Mouse (Mus musculus): ENCODE results near the gene Phox2a. TPM values are rescaled to one million over a fixed set of nuclear protein-coding genes. Genes with fewer than 3 reads are reported as not detected.
A peak's percentile ranks its signal among the peaks of the same experiment; 100 is the strongest.

The Phox2a gene
- polyA plus RNA-seq, 1 experiment = not detected

DNA sequence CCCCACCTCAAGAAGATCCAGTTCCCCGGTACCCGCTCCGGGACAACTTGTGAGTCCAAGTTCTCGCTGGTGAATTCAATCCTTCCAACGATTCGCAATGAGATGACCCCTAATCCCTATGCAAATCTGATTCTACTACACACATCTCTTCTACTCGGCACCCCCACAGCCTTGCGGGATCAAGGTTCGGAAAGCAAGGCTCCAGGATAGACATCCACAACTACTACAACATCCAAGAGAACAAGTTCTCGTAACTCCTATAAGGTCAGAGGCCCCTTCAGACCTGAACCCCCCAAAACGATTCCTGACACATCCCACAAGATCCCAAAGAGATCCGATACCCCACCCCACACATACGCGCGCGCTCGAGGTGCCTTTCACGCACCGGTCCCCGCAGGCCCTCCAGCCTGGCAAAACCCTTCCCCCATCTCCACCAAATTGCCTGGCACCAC lies 19.1 kb downstream of the Phox2a start:
- TF ChIP-seq POLR2A (IDR thresholded peaks at IDR 0.05; ENCODE audit: low read depth, low read length) (no peak; the same call in 1 of the 2 replicates), CTCF (IDR thresholded peaks at IDR 0.05; ENCODE audit: borderline replicate concordance, insufficient read depth, low read length) (no peak)

GRCm38 (mm10) chr7:101837606-101838471 lies 19.7 kb downstream of the Phox2a start, which contains the start of gene Inppl1:
Gene Inppl1 (minus strand): TSS chr7:101838229.
- Histone ChIP-seq H3K4me1 (ENCODE audit: control insufficient read depth, insufficient read depth, low read length) (peaks cover 7% of the 10 kb centered on the region), H3K27ac (ENCODE audit: insufficient read depth, low read length) (peak within 1 kb of the TSS; percentile 90), H3K4me3 (ENCODE audit: insufficient read depth, low read length) (peak within 1 kb of the TSS; percentile 79)
- TF ChIP-seq POLR2A (IDR thresholded peaks at IDR 0.05; ENCODE audit: low read depth, low read length) = peak; percentile 67
- no peak for TF ChIP-seq CTCF (IDR thresholded peaks at IDR 0.05; ENCODE audit: borderline replicate concordance, insufficient read depth, low read length)

More for the DNA sequence above, 19.1 kb downstream of the Phox2a start:
- H3K4me1 ChIP-seq (ENCODE audit: control insufficient read depth, insufficient read depth, low read length) = peaks cover 7% of the 10 kb centered on the region
- H3K4me3 ChIP-seq (ENCODE audit: insufficient read depth, low read length) = peak overlapping the region; percentile 79
- H3K27ac ChIP-seq (ENCODE audit: insufficient read depth, low read length) = peak overlapping the region; percentile 90

DNA sequence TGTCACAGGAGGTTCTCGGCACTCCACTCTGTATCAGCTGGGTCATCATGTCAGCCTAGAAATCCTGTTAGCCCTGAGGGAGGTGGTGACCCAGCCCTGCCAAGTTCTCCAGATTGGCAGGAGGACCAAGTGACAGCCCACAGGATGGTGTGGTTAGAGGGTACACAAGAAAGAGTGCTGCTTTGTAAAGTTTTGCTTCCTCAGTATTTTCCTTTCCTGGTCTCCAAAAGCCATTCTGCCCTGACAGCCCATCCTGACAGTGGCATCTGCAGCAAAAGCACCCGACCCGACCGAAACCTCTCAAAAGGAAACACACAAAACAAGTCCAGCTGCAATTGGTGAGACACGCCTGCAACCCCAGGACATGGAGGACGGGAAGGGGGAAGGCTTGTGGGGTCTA lies 26.1 kb downstream of the Phox2a start:
- no peak overlapping the region for H3K4me3 ChIP-seq (ENCODE audit: insufficient read depth, low read length)
- TF ChIP-seq CTCF (IDR thresholded peaks at IDR 0.05; ENCODE audit: borderline replicate concordance, insufficient read depth, low read length) (no peak), POLR2A (IDR thresholded peaks at IDR 0.05; ENCODE audit: low read depth, low read length) (no peak)
- no peaks in the 10 kb centered on the region for H3K4me1 ChIP-seq (ENCODE audit: control insufficient read depth, insufficient read depth, low read length)

GRCm38 (mm10) chr7:101847934-101848333 lies 29.8 kb downstream of the Phox2a start:
- no peak for TF ChIP-seq CTCF (IDR thresholded peaks at IDR 0.05; ENCODE audit: borderline replicate concordance, insufficient read depth, low read length)
- TF ChIP-seq POLR2A (IDR thresholded peaks at IDR 0.05; ENCODE audit: low read depth, low read length) = no peak

More for the DNA sequence above, 26.1 kb downstream of the Phox2a start:
- no peak overlapping the region for H3K27ac ChIP-seq (ENCODE audit: insufficient read depth, low read length)

DNA sequence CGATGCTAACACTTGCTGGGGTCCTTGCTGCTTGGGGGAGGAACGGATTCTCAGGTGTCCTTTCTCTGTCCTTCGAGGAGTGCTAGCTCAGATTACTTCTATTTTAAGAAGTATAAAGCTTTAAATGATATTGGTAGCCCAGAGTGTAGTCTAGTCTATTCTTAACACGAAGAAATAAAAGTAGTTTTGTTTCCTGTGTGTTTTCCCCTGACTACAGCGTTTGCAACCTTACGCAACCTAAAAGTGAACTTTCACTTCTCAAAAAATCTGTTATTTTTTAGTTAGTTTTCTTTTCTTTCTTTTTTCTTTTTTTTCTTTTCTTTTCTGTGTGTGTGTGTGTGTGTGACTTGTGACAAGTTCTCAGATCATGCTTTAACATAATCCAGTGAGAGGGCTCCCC lies 33.6 kb downstream of the Phox2a start:
- H3K4me1 ChIP-seq (ENCODE audit: control insufficient read depth, insufficient read depth, low read length) = 0 out of 2 replicates have a peak, but pooled peaks cover 5% of the 10 kb centered on the region
- no peak overlapping the region for H3K27ac ChIP-seq (ENCODE audit: insufficient read depth, low read length)
- H3K4me3 ChIP-seq (ENCODE audit: insufficient read depth, low read length) = no peak overlapping the region
- TF ChIP-seq POLR2A (IDR thresholded peaks at IDR 0.05; ENCODE audit: low read depth, low read length) (no peak), CTCF (IDR thresholded peaks at IDR 0.05; ENCODE audit: borderline replicate concordance, insufficient read depth, low read length) (no peak)

More at GRCm38 (mm10) chr7:101847934-101848333, 29.8 kb downstream of the Phox2a start:
- no peak overlapping the region for H3K4me3 ChIP-seq (ENCODE audit: insufficient read depth, low read length)
- no peak overlapping the region for H3K27ac ChIP-seq (ENCODE audit: insufficient read depth, low read length)
- H3K4me1 ChIP-seq (ENCODE audit: control insufficient read depth, insufficient read depth, low read length) = no peaks in the 10 kb centered on the region

DNA sequence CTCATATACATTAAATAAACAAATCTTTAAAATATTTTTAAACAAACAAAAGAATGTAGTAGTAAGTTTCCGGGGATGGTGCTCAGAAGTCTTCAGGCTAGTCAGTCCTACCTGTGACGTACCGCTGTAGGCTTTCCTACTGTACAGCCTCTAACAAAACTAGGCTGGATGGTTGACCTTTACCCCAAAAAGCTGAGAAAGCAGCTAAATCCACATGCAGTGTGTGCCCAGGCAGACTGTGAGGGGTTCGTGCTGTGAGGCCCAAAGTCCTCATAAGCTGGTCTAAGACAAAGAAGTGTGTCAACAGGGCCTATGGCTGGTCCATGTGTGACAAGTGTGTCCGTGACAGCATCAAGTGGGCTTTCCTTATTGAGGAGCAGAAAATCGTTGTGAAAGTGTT lies 34.7 kb downstream of the Phox2a start:
- Histone ChIP-seq H3K27ac (ENCODE audit: insufficient read depth, low read length) (peak overlapping the region; percentile 99; the same call in 1 of the 2 replicates), H3K4me3 (ENCODE audit: insufficient read depth, low read length) (no peak overlapping the region)

GRCm38 (mm10) chr7:101853816-101854215 lies 35.7 kb downstream of the Phox2a start:
- Histone ChIP-seq H3K27ac (ENCODE audit: insufficient read depth, low read length) (peak overlapping the region; percentile 99), H3K4me1 (ENCODE audit: control insufficient read depth, insufficient read depth, low read length) (0 out of 2 replicates have a peak, but pooled peaks cover 5% of the 10 kb centered on the region), H3K4me3 (ENCODE audit: insufficient read depth, low read length) (no peak overlapping the region)
- TF ChIP-seq POLR2A (IDR thresholded peaks at IDR 0.05; ENCODE audit: low read depth, low read length) (no peak), CTCF (IDR thresholded peaks at IDR 0.05; ENCODE audit: borderline replicate concordance, insufficient read depth, low read length) (no peak)

More for the DNA sequence above, 34.7 kb downstream of the Phox2a start:
- 0 out of 2 replicates have a peak, but pooled peaks cover 5% of the 10 kb centered on the region for H3K4me1 ChIP-seq (ENCODE audit: control insufficient read depth, insufficient read depth, low read length)
- TF ChIP-seq POLR2A (IDR thresholded peaks at IDR 0.05; ENCODE audit: low read depth, low read length) (no peak), CTCF (IDR thresholded peaks at IDR 0.05; ENCODE audit: borderline replicate concordance, insufficient read depth, low read length) (no peak)

GRCm38 (mm10) chr7:101857094-101857493 lies 39.0 kb downstream of the Phox2a start, which contains the start of gene Folr2:
Gene Folr2 (minus strand): TSS chr7:101857194.
- no peak within 1 kb of the TSS for H3K4me3 ChIP-seq (ENCODE audit: insufficient read depth, low read length)
- TF ChIP-seq POLR2A (IDR thresholded peaks at IDR 0.05; ENCODE audit: low read depth, low read length) (no peak), CTCF (IDR thresholded peaks at IDR 0.05; ENCODE audit: borderline replicate concordance, insufficient read depth, low read length) (no peak)
- 0 out of 2 replicates have a peak, but pooled peaks cover 5% of the 10 kb centered on the region for H3K4me1 ChIP-seq (ENCODE audit: control insufficient read depth, insufficient read depth, low read length)
- no peak within 1 kb of the TSS for H3K27ac ChIP-seq (ENCODE audit: insufficient read depth, low read length)

DNA sequence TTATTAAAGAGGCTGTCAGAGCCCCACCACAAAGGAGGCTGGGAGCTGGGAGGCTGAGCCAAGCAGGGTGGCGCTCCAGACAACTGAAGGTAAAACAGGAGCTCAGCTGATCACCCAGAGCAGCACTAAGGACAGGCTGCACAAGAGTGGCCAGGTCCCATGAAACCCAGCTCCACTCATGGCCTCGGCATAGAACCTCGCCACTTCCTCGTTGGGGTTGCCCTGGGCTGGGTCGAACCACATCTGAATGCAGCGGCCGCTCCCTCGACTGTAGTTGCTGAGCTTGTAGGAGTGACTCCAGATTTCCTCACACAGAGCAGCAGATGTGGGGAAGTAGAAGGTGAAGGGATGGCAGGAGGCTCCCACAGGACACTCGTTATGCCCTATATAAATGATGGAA lies 40.2 kb downstream of the Phox2a start:
- Histone ChIP-seq H3K27ac (ENCODE audit: insufficient read depth, low read length) (no peak overlapping the region), H3K4me1 (ENCODE audit: control insufficient read depth, insufficient read depth, low read length) (0 out of 2 replicates have a peak, but pooled peaks cover 5% of the 10 kb centered on the region), H3K4me3 (ENCODE audit: insufficient read depth, low read length) (no peak overlapping the region)
- TF ChIP-seq POLR2A (IDR thresholded peaks at IDR 0.05; ENCODE audit: low read depth, low read length) (no peak), CTCF (IDR thresholded peaks at IDR 0.05; ENCODE audit: borderline replicate concordance, insufficient read depth, low read length) (no peak)

GRCm38 (mm10) chr7:101860978-101861377 lies 42.9 kb downstream of the Phox2a start:
- H3K27ac ChIP-seq (ENCODE audit: insufficient read depth, low read length) = no peak overlapping the region
- no peak overlapping the region for H3K4me3 ChIP-seq (ENCODE audit: insufficient read depth, low read length)
- TF ChIP-seq CTCF (IDR thresholded peaks at IDR 0.05; ENCODE audit: borderline replicate concordance, insufficient read depth, low read length) (no peak), POLR2A (IDR thresholded peaks at IDR 0.05; ENCODE audit: low read depth, low read length) (no peak)
- H3K4me1 ChIP-seq (ENCODE audit: control insufficient read depth, insufficient read depth, low read length) = no peaks in the 10 kb centered on the region

Data from embryonic fibroblast, embryonic 13.5 days (primary cell).